Mouse (Mus musculus) heart, postnatal 0 days (tissue): Measurements from ENCODE around the gene Fntb.

ENCODE experiments used
- CTCF ChIP-seq: IDR thresholded peaks from 2 replicates; pipeline ENCODE4 v1.5.1; 2016; ENCODE audit warnings: antibody characterized with exemption, control low read depth, low read depth
- EP300 ChIP-seq: IDR thresholded peaks from 2 replicates; pipeline ENCODE4 v1.6.1; 2016; ENCODE audit warnings: antibody characterized with exemption, low read depth

DNA sequence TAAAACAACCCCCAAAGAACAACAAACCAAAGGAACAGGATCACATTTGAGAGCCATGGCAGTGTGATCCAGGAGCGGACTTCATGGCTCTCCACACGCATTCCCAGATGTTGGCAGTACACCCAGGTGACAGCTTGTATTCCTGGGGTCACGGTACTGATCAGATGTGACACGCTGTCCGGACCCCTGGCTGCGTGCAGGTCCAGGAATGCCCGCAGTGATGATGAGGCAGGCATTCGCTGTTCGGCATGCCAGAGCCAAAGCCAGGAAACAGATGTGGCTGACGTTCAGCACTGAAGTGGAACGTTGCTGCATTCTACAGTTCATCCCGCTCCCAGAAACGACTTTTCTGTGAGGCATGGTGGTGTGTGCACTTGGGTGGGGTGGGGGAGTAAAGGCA lies 99.9 kb downstream of the Fntb start:
- TF ChIP-seq EP300 (no peak), CTCF (no peak)
